Mouse (Mus musculus): Measurements from ENCODE around the gene Ate1. TPM values are rescaled to one million over a fixed set of nuclear protein-coding genes. Genes with fewer than 3 reads are reported as not detected.

Gene Ate1
- polyA plus RNA-seq, 1 experiment, result 30.2 TPM

DNA sequence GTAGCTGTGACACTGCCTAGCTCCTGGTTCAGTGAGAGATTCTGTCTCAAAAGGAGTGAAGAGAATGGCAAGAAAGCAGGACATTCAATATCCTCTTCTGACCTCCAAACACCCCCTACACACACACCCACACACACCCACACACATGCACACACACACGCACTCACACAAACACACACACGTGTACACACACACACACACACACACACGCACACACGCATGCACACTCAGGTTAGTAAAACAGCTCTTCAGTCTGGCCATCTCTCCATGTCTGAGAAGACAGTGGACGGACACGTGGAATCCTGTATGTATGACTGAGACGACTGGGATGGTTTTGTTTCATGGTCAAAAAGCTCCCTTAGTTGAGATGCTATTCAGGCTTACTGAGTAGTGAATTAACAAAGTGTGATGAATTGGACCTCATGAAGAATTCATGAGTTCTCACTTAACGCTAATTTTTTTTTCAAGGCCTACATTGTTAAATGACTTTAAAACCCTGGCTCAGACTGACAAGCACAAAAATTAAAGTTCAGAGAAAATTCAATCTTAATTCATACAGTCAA is 134.4 kb downstream of the Ate1 start:
- TF ChIP-seq POLR2A (IDR thresholded peaks at IDR 0.05; ENCODE audit: borderline replicate concordance, extremely low read depth, insufficient read depth, insufficient read length, poor library complexity, severe bottlenecking) (no peak), CTCF (IDR thresholded peaks at IDR 0.05; ENCODE audit: borderline replicate concordance, extremely low read depth, insufficient read depth, insufficient read length) (no peak)
- DNase-seq (ENCODE audit: low read depth), result peak; percentile 77

DNA sequence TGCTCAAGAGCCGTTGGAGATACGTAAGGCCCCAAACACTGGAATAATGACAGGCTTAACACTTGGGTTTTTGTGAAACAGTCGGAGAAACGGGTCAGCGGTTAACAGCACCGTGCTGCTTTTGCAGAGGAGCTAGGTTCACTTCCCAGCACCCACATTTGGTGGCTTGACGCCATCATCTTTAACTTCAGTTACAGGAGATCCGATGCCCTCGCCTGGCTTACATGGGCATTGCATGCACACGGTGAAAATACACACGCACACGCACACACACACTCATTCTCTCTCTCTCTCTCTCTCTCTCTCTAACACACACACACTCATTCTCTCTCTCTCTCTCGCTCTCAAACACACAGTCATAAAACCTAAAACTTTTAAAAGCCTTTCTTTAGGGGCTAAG is 138.0 kb downstream of the Ate1 start:
- peak; percentile 35; the same call in 1 of the 2 replicates for TF ChIP-seq CTCF (IDR thresholded peaks at IDR 0.05; ENCODE audit: borderline replicate concordance, extremely low read depth, insufficient read depth, insufficient read length)
- no peak for TF ChIP-seq POLR2A (IDR thresholded peaks at IDR 0.05; ENCODE audit: borderline replicate concordance, extremely low read depth, insufficient read depth, insufficient read length, poor library complexity, severe bottlenecking)

DNA sequence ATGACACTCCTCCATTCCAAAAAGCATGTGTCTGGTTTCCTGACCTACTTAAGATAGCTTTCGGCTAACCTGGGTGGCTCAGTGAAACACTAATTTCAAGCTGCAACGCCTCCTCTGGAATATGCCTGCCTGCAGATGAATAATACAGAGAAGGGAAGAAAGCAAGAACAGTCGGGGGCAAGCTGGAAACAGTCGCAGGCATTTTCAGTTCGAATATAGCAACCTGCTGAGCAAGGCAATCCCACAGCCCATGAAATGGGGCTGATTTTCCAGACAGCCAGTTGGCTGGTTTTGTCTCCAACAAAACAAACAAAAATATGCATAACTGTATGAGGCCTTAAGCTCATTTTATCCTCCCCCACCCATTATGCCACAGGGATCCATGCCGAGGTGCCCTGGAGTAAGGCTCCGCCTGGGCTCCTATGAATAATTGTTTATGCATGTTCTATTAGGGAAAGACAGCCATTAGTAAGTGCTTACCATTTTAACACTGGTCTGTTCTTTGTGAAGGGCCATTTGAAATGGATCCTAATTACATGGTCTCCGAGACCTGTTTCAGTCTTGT is 138.7 kb downstream of the Ate1 start:
- TF ChIP-seq CTCF (IDR thresholded peaks at IDR 0.05; ENCODE audit: borderline replicate concordance, extremely low read depth, insufficient read depth, insufficient read length), result no peak
- no peak for TF ChIP-seq POLR2A (IDR thresholded peaks at IDR 0.05; ENCODE audit: borderline replicate concordance, extremely low read depth, insufficient read depth, insufficient read length, poor library complexity, severe bottlenecking)
- DNase-seq (ENCODE audit: low read depth), result peak; percentile 91

More for the DNA sequence above, 138.0 kb downstream of the Ate1 start:
- no peak for DNase-seq (ENCODE audit: low read depth)

DNA sequence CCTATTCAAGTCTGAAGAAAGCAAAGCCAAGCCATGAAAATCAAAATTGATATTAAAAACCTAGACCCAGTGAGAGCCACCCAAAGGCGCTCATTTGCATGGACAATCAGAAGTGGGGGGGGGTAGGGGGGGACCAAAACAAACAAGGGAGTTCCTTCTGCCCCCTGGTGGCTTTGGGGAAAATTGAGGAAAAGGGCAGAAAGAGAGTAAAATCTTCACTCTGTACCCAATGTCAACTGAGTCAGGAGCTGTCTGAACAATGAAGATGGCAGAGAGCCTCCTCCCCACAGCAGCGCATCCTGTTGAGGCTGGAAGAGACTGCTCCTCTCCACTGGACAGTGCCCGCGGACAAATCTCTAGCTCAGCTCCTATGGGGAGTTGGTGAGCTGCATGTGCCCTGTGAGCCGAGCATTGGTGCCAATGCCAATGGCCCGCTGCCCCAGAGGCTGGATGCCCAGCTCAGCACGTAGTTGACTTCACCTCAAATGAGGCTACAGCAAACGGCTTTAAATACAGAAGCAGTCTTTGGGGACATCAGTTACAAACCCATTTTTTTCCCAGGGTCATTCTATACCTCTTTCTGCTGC is 139.3 kb downstream of the Ate1 start:
- DNase-seq (ENCODE audit: low read depth), result peak; percentile 34
- TF ChIP-seq CTCF (IDR thresholded peaks at IDR 0.05; ENCODE audit: borderline replicate concordance, extremely low read depth, insufficient read depth, insufficient read length), result peak; percentile 31; the same call in 1 of the 2 replicates
- no peak for TF ChIP-seq POLR2A (IDR thresholded peaks at IDR 0.05; ENCODE audit: borderline replicate concordance, extremely low read depth, insufficient read depth, insufficient read length, poor library complexity, severe bottlenecking)

DNA sequence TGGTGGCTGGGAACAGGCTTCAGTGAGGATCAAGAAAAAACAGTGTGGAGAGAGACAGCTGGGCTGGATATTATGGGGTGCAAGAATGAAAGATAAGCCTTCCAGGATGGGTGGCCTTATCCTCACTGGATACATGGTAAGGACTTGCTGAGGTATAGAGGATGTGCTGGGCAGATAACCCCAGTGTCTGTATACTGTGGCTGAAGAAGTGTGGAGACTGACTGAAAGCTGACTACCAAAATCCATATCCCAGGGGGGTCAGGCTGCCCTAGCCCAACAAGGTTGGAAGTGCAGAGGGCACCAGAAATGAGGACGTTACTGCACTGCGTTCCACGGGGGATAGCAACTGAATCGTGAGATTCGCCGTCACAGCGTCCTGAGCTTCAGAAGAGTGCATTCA is 139.8 kb downstream of the Ate1 start:
- DNase-seq (ENCODE audit: low read depth), result no peak
- TF ChIP-seq CTCF (IDR thresholded peaks at IDR 0.05; ENCODE audit: borderline replicate concordance, extremely low read depth, insufficient read depth, insufficient read length), result no peak
- no peak for TF ChIP-seq POLR2A (IDR thresholded peaks at IDR 0.05; ENCODE audit: borderline replicate concordance, extremely low read depth, insufficient read depth, insufficient read length, poor library complexity, severe bottlenecking)

DNA sequence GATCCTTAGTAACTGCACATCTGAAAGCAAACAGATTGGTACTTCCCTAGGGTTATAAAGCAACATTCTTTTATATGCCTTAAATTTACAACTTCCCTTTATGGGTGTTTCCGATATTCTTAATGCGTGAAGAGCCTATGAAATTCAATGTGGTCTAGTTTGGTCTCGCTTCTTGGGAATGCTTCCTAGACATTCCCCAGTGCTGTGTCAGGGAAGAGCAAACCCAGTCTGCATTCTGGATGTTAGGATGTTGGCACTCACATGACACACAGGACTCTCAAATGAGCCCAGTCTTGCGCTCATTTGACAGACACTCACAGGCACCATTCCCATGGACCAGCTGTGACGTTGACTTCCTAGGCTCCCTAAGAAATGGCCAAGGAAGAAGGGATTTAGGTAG is 140.3 kb downstream of the Ate1 start:
- no peak for TF ChIP-seq POLR2A (IDR thresholded peaks at IDR 0.05; ENCODE audit: borderline replicate concordance, extremely low read depth, insufficient read depth, insufficient read length, poor library complexity, severe bottlenecking)
- TF ChIP-seq CTCF (IDR thresholded peaks at IDR 0.05; ENCODE audit: borderline replicate concordance, extremely low read depth, insufficient read depth, insufficient read length), result no peak
- no peak for DNase-seq (ENCODE audit: low read depth)

DNA sequence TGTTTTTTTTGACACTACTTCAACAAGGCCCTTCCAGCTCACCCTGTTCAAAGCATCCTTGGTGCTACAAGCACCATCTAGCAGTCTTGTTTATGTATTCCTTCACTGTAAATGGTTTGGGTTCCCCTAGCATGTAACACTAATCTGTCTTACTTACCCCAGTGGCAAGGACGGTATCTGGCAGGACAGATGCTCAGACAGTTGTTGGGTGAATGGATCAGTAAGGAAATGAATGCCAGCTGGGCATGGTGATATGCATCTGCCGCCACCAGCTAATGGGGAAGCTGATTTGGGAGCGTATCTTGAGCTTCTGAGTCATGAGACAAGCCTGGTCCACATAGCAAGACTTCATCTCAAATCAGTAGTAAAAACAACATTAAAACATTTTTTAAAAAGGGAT is 141.9 kb downstream of the Ate1 start:
- TF ChIP-seq POLR2A (IDR thresholded peaks at IDR 0.05; ENCODE audit: borderline replicate concordance, extremely low read depth, insufficient read depth, insufficient read length, poor library complexity, severe bottlenecking), result no peak
- no peak for TF ChIP-seq CTCF (IDR thresholded peaks at IDR 0.05; ENCODE audit: borderline replicate concordance, extremely low read depth, insufficient read depth, insufficient read length)
- no peak for DNase-seq (ENCODE audit: low read depth)

DNA sequence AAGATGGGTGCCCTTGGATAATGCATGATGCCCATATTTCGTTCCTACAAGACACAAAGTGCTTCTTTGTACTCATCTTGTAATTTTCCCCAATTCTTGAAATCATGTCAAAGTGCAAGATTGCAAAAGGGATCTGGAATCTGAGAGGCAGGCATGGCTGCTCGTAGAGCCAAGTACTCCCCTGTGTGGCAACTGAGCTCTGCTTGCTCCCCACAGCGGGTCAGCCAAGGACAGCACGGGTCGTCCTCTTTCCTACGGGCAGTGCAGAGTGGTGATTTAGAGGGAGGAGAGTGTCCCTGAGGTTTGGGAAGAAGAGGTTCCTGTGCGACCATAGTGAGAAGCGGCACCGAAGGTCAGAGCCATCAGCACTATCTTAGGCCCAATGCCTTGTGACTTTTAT is 145.9 kb downstream of the Ate1 start:
- DNase-seq (ENCODE audit: low read depth), result no peak
- TF ChIP-seq POLR2A (IDR thresholded peaks at IDR 0.05; ENCODE audit: borderline replicate concordance, extremely low read depth, insufficient read depth, insufficient read length, poor library complexity, severe bottlenecking) (no peak), CTCF (IDR thresholded peaks at IDR 0.05; ENCODE audit: borderline replicate concordance, extremely low read depth, insufficient read depth, insufficient read length) (no peak)

DNA sequence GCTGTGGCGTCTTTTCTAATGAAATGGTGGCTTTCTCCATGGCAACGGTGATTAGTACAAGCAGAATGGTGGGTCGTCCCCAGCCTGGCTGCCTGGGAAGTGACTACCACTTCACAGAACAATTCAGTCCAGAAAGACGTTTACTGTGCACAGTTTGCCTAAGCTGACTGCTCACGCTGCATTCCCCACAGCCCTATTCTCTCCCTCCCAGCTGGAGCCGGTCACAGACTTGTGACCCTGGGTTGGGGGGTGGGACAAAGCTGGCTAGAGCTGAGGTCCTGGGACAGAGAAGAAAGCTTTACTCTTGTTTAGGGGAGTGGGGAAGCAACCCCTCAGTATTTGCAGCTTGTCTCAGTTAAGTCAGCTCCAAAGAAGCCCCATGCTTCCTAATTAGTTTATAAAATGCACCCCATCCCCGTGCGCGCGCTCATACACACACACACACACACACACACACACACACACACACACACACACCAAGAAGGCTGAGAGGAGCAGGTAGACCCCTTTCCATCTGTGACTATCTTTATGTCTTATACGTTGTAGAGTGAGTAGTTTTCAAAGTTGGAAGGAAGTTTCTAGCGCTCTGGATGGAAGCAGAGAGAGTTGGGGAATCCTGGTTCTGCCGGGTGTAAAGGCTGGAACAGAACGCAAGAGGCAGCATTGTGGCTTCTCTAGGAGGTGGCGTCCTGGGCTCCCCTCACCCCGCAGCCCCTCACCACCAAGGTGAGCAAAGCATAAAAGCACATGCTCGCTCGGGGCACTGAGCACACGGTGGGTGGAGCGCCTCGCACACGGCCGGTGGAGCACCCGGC is 151.1 kb downstream of the Ate1 start:
- TF ChIP-seq POLR2A (IDR thresholded peaks at IDR 0.05; ENCODE audit: borderline replicate concordance, extremely low read depth, insufficient read depth, insufficient read length, poor library complexity, severe bottlenecking), result no peak
- TF ChIP-seq CTCF (IDR thresholded peaks at IDR 0.05; ENCODE audit: borderline replicate concordance, extremely low read depth, insufficient read depth, insufficient read length), result peak; percentile 41; the same call in 1 of the 2 replicates
- DNase-seq (ENCODE audit: low read depth), result peak; percentile 91

DNA sequence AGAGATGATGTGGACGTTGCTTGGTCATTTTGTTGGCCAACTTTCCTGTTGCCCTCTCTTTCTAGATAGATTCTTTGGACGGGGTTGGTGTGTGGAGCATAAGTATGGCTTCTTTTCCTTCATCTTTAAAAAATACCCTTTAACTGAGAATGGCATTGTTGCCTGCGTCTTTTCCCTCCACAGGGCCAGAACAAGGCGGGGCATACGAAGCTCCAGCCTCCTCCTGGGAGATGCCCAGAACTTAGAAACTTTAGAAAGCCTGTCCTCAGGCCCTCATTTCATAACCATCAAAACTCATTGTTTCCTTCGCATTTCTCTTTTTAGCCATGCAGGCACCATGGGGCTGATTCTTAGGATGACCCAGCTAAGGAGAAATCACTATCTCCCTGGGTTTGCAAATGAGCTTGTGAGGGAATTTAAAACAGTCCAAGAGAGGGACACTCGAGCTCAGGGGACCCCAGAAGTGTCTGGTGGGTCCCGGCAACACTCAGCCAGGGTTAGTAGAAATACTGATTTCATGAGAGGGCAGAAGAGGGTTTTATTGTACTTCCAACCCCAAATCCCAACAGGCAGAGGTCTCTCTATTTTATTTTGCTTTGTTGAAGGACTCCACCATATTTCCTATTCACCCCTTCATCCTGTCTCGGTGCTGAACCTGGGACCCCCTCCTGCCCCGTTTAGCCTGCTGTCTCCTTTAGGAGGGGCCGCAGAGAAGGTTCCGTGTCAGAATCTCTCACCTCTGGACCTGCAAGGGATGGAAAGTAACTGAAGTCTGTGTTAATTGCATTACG is 151.9 kb downstream of the Ate1 start:
- DNase-seq (ENCODE audit: low read depth), result peak; percentile 11
- TF ChIP-seq POLR2A (IDR thresholded peaks at IDR 0.05; ENCODE audit: borderline replicate concordance, extremely low read depth, insufficient read depth, insufficient read length, poor library complexity, severe bottlenecking) (no peak), CTCF (IDR thresholded peaks at IDR 0.05; ENCODE audit: borderline replicate concordance, extremely low read depth, insufficient read depth, insufficient read length) (no peak)

All from brain, embryonic 14.5 days (tissue).